Mouse (Mus musculus): ENCODE measurements around the gene Padi3.

The Padi3 gene

DNA sequence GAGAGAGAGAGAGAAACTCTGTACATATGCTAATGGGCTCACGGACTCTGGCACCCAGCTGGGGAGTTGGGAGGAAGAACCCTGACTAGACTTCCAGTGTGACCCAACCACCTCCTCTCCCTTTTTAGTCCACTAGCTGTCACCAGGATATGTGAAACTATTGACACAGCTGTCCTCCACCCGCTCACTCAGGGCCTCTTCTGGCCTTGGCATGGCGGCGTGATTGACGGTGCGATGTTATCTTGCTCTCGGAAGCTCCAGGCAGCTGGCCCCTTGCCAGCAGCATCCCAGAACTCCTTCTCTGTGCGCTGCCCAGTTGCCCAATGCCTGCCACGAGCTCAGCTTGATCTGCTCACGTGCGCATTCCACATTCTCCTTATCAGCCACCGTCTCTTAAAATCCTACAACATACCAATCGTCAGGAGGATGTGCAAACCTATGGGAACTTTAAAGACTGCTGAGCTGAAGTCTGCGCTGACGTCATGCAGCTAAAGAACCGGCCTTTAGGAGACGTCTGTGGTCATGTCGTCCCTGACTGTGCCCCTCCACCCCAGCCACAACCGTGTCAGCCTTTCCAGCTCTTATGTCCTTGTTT lies 30.5 kb downstream of the Padi3 start:
- DNase-seq, result peak; percentile 22 to 29

DNA sequence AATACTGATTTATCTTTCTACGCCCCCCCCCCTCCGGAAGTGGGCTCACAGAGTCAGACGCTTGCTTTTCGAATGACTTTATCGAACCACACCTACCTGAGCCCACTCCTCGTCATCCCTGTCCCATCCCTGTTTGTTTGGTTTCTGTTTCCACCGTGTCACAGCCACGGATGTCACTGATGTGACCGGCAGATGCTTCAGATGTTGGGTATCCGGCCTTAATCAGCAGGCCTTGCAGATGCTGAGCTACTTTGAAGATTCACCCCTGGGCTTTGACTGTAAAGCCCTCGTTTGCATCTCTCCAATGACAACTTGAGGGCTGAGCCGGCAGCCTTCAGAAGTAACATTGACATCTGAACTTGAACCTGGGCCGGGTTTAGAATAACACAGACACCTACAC lies 33.8 kb downstream of the Padi3 start:
- no peak for DNase-seq

DNA sequence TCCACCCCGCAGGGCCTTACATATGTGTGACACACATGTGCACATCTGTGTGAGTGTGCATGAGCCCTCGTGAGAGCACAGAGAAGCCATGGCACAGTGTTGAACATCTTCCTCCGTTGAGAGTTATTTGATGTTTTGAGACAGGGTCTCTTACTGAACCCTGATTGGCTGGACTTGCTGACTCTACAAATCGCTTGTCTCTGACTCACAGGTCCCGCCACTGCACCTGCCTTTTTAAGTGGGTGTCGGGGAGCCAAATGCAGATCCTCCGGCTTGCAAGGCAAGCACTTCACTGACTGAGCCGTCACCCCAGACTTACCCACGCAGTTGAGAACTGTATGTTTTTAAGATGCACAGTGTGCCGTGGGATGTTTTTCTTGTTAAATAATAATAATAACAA lies 34.6 kb downstream of the Padi3 start:
- no peak for DNase-seq

- DNase-seq, result no peak
These were observed 35.6 kb downstream of the Padi3 start for GRCm38 (mm10) chr4:140774893-140775292.

GRCm38 (mm10) chr4:140774025-140774800 lies 36.2 kb downstream of the Padi3 start, which contains the start of gene Padi4:
Gene Padi4 (minus strand): TSS chr4:140774236.
- DNase-seq, result no peak

DNA sequence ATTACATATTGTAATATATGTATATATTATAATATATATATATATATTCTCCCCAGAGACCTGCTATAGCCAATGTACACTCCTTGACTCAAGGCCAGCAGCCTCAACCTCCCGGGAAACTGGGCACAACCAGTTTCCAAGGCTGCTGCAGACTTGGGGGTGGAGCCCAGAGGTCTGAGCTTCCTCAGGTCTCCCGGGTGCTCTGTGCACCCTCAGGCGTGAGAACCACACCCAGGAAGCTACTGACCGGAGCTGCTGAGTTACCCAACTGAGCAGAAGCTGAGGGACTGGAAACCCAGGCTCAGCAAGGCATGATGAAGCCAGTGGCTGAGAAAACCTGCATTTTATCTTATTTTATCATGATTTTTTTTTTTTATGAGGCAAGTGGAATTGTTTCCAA lies 39.4 kb downstream of the Padi3 start:
- DNase-seq, result peak; percentile 38 to 57

DNA sequence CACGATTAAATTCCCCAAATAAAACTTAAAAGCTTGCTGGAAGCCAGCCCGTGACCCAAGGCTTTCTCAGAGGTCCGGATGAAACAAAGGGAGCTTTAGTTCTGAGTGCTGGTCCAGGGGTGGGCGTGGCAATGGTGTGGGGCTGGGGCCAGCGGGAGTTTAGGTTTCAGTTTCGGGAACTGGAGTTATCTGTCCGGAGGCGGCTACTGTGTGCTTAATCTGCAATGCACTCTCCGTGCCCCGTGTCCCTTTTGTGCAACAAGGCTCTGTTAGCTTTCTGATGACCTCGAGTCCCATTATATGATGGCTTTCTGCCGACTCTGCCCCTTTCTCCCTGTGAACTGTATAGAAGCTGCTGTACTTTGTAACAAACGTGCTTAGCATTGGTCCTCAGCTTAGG lies 40.0 kb downstream of the Padi3 start:
- peak; percentile 58 to 62 for DNase-seq

GRCm38 (mm10) chr4:140768973-140769372 lies 41.5 kb downstream of the Padi3 start:
- DNase-seq, result no peak

GRCm38 (mm10) chr4:140765936-140766335 lies 44.5 kb downstream of the Padi3 start:
- DNase-seq, result no peak

DNA sequence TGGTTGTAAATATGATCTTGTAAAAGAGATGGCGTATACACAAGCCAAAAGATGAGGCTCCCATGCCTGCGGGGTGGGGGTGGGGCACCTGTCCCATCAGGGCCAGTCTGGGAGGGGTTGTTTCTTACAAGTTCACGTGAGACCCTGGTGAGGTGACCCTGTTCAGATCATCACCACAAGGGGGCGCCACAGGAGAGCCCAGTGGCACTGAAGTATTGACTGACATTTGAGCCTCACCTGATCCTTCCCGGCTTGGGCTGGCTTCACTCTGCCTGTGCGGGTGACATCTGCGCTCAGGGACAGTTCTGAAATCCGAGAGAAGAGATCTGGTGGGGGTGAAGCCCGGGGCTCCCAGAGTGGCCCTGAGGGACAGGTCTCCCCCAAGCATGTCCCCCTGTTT lies 47.3 kb downstream of the Padi3 start:
- peak; percentile 54 to 67 for DNase-seq

- DNase-seq, result no peak
These were observed 48.8 kb downstream of the Padi3 start for GRCm38 (mm10) chr4:140761601-140762000.

DNA sequence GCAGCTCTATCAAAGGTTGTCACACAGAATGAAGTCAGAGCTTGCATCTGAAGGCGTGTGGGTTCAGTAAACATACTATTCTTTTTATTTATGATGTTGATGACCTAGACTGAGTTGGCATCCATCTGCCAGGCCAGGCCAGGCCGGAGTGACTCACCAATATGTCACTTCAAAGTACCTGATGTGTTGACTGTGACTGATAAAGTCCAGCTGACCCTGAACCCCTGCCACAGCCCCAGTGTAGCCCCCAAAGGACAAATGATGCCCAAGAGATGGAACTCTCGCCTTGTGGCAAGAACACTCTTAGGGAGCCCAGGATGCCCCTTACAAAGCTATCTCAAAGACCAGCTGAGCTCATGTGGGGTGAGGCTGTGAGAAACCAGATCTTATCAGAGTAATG lies 54.6 kb downstream of the Padi3 start:
- DNase-seq, result no peak

GRCm38 (mm10) chr4:140753366-140753765 lies 57.1 kb downstream of the Padi3 start:
- DNase-seq, result no peak

GRCm38 (mm10) chr4:140750328-140750727 lies 60.1 kb downstream of the Padi3 start:
- peak; percentile 50 to 60 for DNase-seq

GRCm38 (mm10) chr4:140747978-140748377 lies 62.5 kb downstream of the Padi3 start:
- no peak for DNase-seq

- DNase-seq, result peak in 1 of 2 experiments; percentile 45
These were observed 65.8 kb downstream of the Padi3 start for GRCm38 (mm10) chr4:140744654-140745053.

DNA sequence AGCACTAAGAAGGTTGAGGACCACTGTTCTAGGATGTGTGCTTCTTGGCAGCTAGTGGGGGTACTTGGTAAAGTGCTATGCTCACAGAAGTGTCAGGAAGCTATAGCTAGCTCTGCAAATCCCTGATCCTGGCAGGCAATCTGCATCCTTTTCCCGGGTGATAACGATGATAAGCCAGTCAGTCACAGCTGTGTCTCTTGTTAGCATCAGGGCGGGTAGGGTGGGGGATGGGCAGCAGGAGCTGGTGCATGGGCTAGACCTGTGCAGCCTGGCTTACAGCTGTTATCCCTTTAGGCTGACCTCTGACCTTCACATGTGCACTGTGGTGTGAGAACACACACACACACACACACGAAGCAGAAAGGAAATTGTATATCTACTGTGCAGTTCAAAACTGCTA lies 67.4 kb downstream of the Padi3 start:
- no peak for DNase-seq

- DNase-seq, result no peak
These were observed 67.9 kb downstream of the Padi3 start, which contains the start of gene Padi6 for GRCm38 (mm10) chr4:140742543-140742942. Gene Padi6 (minus strand): TSS chr4:140742643.

DNA sequence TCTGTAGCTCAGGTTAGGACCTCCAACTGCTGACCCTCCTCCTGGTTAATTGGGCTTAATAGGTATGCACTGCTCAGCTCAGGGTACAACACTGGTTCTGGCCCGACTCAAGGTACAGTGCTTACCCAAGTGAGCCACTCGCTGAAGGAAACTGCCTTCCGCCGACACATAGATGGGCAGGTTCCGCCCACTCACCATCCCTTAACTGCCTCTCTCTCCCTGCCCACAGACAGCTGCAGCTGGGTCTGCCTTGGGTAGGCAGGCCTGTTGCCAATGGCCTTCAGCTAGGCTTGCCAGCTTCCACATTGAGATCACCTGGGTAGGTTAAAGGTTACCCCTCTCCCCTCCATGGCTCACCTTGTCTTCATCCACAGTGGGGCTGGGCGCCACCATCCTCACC lies 69.0 kb downstream of the Padi3 start:
- DNase-seq, result no peak

DNA sequence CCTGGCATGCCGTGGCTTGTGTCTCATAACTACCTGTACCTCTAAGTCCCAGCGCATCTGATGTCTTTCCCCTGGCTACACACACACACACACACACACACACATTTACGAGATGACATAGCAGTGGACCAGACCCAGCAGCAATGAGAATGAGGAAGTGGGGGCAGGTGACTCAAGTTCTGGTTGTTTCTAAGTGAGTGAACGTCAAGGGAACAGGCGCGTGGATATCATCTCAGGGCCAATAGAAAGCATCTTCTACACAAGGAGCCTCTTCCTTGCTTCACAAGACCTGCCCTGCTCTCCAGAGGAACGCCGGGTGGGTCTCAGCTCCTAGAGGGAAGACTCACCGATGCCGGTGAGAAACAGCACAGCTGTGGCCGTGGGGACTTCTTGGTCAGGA lies 69.8 kb downstream of the Padi3 start:
- DNase-seq, result no peak
